ENCODE assay signal across 10 mouse cellular contexts in genomic region chr2:155515941-155516340, GRCm38 (mm10). TPM values are rescaled to one million over a fixed set of nuclear protein-coding genes. Genes with fewer than 3 reads are reported as not detected.
DNase-seq lines count a peak whose midpoint lies in the region; ATAC-seq and TF ChIP-seq lines count a peak whose summit lies in the region.
"Had no signal": no experiment of that assay in that cellular context is flagged by ENCODE, and none has a peak within 500 bp of the region (broad histone marks: within the 10 kb centered on the region; RNA-seq: fewer than 3 reads in every experiment).

No protein-coding gene starts in this region.

- no peak overlapping the region for H3K4me3 ChIP-seq in intestine, postnatal 0 days (ENCODE audit: low read depth, low read length)
- no peak overlapping the region for H3K4me3 ChIP-seq in intestine, embryonic 15.5 days (replicated peaks)
- no peak overlapping the region for H3K4me3 ChIP-seq in MEL (ENCODE audit: control insufficient read depth in 1 of 2, insufficient read depth in 1 of 2, low read depth in 2 of 2, low read length in 2 of 2)
- no peak overlapping the region for H3K4me3 ChIP-seq in left cerebral cortex, adult 2 months
- H3K4me3 ChIP-seq in neural tube, embryonic 11.5 days (ENCODE audit: low read depth, low read length) = no peak overlapping the region
- H3K4me3 ChIP-seq: limb, embryonic 13.5 days; stomach, embryonic 15.5 days had no signal

- 4% methylated on average over 1 of the region's 1 CpGs for WGBS in intestine, postnatal 0 days
- 3% methylated on average over 1 of the region's 1 CpGs for WGBS in intestine, embryonic 15.5 days
- 8% methylated on average over 1 of the region's 1 CpGs for WGBS in neural tube, embryonic 11.5 days

- no peaks in the 10 kb centered on the region for H3K9me3 ChIP-seq in intestine, postnatal 0 days (ENCODE audit: control insufficient read depth)
- H3K9me3 ChIP-seq in intestine, embryonic 15.5 days = no peaks in the 10 kb centered on the region
- no peaks in the 10 kb centered on the region for H3K9me3 ChIP-seq in MEL (replicated peaks; ENCODE audit: insufficient read depth, low read length)
- H3K9me3 ChIP-seq in neural tube, embryonic 11.5 days (ENCODE audit: control insufficient read depth, low read length) = no peaks in the 10 kb centered on the region
- H3K9me3 ChIP-seq: limb, embryonic 13.5 days; stomach, embryonic 15.5 days had no signal

- no peak for ATAC-seq in intestine, postnatal 0 days
- ATAC-seq in intestine, embryonic 15.5 days = no peak
- no peak for ATAC-seq in neural tube, embryonic 11.5 days (ENCODE audit: insufficient read depth, low FRiP score, low TSS enrichment)

- no peaks in the 10 kb centered on the region for H3K36me3 ChIP-seq in intestine, postnatal 0 days (ENCODE audit: control insufficient read depth, insufficient read depth)
- no peaks in the 10 kb centered on the region for H3K36me3 ChIP-seq in intestine, embryonic 15.5 days
- H3K36me3 ChIP-seq in MEL (ENCODE audit: control insufficient read depth in 1 of 2, insufficient read depth in 2 of 2, low read length in 2 of 2) = peaks cover 0 to 2% of the 10 kb centered on the region in 2 experiments; a peak in 1 of 4 replicates
- no peaks in the 10 kb centered on the region for H3K36me3 ChIP-seq in neural tube, embryonic 11.5 days (ENCODE audit: control insufficient read depth, insufficient read depth, low read length)
- H3K36me3 ChIP-seq: limb, embryonic 13.5 days; stomach, embryonic 15.5 days had no signal

- H3K27me3 ChIP-seq in intestine, postnatal 0 days (replicated peaks; ENCODE audit: control insufficient read depth, insufficient read depth, low read length) = peaks cover 6% of the 10 kb centered on the region; the same call in 1 of the 2 replicates
- H3K27me3 ChIP-seq in intestine, embryonic 15.5 days (replicated peaks) = peaks cover 6% of the 10 kb centered on the region; the same call in 1 of the 2 replicates
- H3K27me3 ChIP-seq in MEL (ENCODE audit: control insufficient read depth in 1 of 2, insufficient read depth in 2 of 2, low read length in 2 of 2) = no peaks in the 10 kb centered on the region
- no peaks in the 10 kb centered on the region for H3K27me3 ChIP-seq in neural tube, embryonic 11.5 days (ENCODE audit: control insufficient read depth, insufficient read depth, low read length)

- no peak for TF ChIP-seq EP300 in MEL (IDR thresholded peaks at IDR 0.05; ENCODE audit: low read depth in 1 of 2, low read length in 2 of 2)

- H3K4me2 ChIP-seq in intestine, postnatal 0 days (replicated peaks; ENCODE audit: low read depth) = no peak overlapping the region
- H3K4me2 ChIP-seq in intestine, embryonic 15.5 days (replicated peaks) = no peak overlapping the region
- no peak overlapping the region for H3K4me2 ChIP-seq in neural tube, embryonic 11.5 days (ENCODE audit: low read depth)
- H3K4me2 ChIP-seq: stomach, embryonic 15.5 days had no signal

- no peak overlapping the region for H3K9ac ChIP-seq in intestine, postnatal 0 days (ENCODE audit: low read depth, low read length)
- H3K9ac ChIP-seq in intestine, embryonic 15.5 days = no peak overlapping the region
- H3K9ac ChIP-seq in MEL (ENCODE audit: control insufficient read depth, low read depth, low read length, poor library complexity, severe bottlenecking) = no peak overlapping the region
- H3K9ac ChIP-seq in neural tube, embryonic 11.5 days (ENCODE audit: low read length) = no peak overlapping the region
- H3K9ac ChIP-seq: limb, embryonic 13.5 days; stomach, embryonic 15.5 days had no signal

- TF ChIP-seq CTCF in intestine, postnatal 0 days (IDR thresholded peaks at IDR 0.05; ENCODE audit: low read depth) = peak; percentile 98
- peak; percentile 73 to 100 (median 97) for TF ChIP-seq CTCF in MEL (IDR thresholded peaks at IDR 0.05 in 2 of 3, conservative IDR thresholded peaks at IDR 0.05 in 1 of 3; ENCODE audit: control insufficient read depth in 1 of 3, insufficient read depth in 1 of 3, low read depth in 2 of 3, low read length in 3 of 3, poor library complexity in 1 of 3, severe bottlenecking in 1 of 3)
- peak; percentile 99 for TF ChIP-seq CTCF in left cerebral cortex, adult 2 months (IDR thresholded peaks at IDR 0.05)

- no peaks in the 10 kb centered on the region for H3K4me1 ChIP-seq in intestine, postnatal 0 days (replicated peaks; ENCODE audit: control insufficient read depth, insufficient read depth, low read length)
- peaks cover 8% of the 10 kb centered on the region for H3K4me1 ChIP-seq in intestine, embryonic 15.5 days (replicated peaks)
- peaks cover 2 to 3% of the 10 kb centered on the region in 2 experiments; a peak in 3 of 4 replicates for H3K4me1 ChIP-seq in MEL (ENCODE audit: control insufficient read depth in 1 of 2, insufficient read depth in 2 of 2, low read length in 2 of 2)
- H3K4me1 ChIP-seq in neural tube, embryonic 11.5 days (ENCODE audit: control insufficient read depth, insufficient read depth, low read length) = peaks cover 16% of the 10 kb centered on the region

- intact Hi-C loops in left cerebral cortex, adult 2 months (cut with DNase I) = loop anchor here (1.0 to 5.0 kb wide), 3 partner anchors 68 to 251 kb away; no protein-coding TSS in a partner anchor

- no peak overlapping the region for H3K27ac ChIP-seq in intestine, postnatal 0 days (ENCODE audit: low read depth, low read length)
- H3K27ac ChIP-seq in intestine, embryonic 15.5 days = no peak overlapping the region
- no peak overlapping the region for H3K27ac ChIP-seq in MEL (ENCODE audit: control insufficient read depth, low read depth, low read length)
- no peak overlapping the region for H3K27ac ChIP-seq in left cerebral cortex, adult 2 months
- H3K27ac ChIP-seq in neural tube, embryonic 11.5 days (ENCODE audit: low read depth, low read length) = no peak overlapping the region
- H3K27ac ChIP-seq: limb, embryonic 13.5 days; stomach, embryonic 15.5 days had no signal

- TF ChIP-seq RAD21 in MEL (IDR thresholded peaks at IDR 0.05; ENCODE audit: low read depth, low read length) = peak; percentile 100

- no peak for TF ChIP-seq POLR2A in MEL (IDR thresholded peaks at IDR 0.05; ENCODE audit: control insufficient read depth in 1 of 2, insufficient read depth in 1 of 2, low read depth in 1 of 2, low read length in 2 of 2, poor library complexity in 1 of 2)

- peaks cover 2% of the 10 kb centered on the region; the same call in 1 of the 2 replicates for H3K79me2 ChIP-seq in MEL (ENCODE audit: control insufficient read depth, insufficient read depth, low read length, poor library complexity)

- DNase-seq in MEL (ENCODE audit: low read depth, low spot score) = peak; percentile 66
- DNase-seq in cerebellum, adult 9-10 months = peak; percentile 93
- peak; percentile 31 to 71 for DNase-seq in heart, adult 9 months (ENCODE audit: low spot score in 2 of 2)
- DNase-seq in left cerebral cortex, adult 2 months (ENCODE audit: extremely low spot score in 1 of 2, low spot score in 2 of 2) = peak; percentile 69 to 77
- peak; percentile 70 for DNase-seq in neural tube, embryonic 11.5 days (ENCODE audit: low spot score)
- peak; percentile 44 to 51 for DNase-seq in thymus, postnatal 36 days

TF ChIP-seq in MEL, 35 proteins besides CTCF, POLR2A, EP300 and RAD21:
- TF ChIP-seq SMC3 (IDR thresholded peaks at IDR 0.05; ENCODE audit: low read depth, low read length) (peak; percentile 100), KAT2A (conservative IDR thresholded peaks at IDR 0.05; ENCODE audit: low read depth, low read length) (no peak), USF2 (IDR thresholded peaks at IDR 0.05; ENCODE audit: borderline replicate concordance in 1 of 2, insufficient read depth in 1 of 2, low read depth in 1 of 2, low read length in 2 of 2) (no peak), MEF2A (IDR thresholded peaks at IDR 0.05; ENCODE audit: extremely low read depth, insufficient replicate concordance, low read depth, low read length, poor library complexity, severe bottlenecking) (no peak), ZC3H11A (IDR thresholded peaks at IDR 0.05; ENCODE audit: low read depth, low read length) (peak; percentile 100), HCFC1 (IDR thresholded peaks at IDR 0.05; ENCODE audit: low read depth, low read length) (no peak), SIN3A (IDR thresholded peaks at IDR 0.05; ENCODE audit: low read length) (peak; percentile 60; the same call in 1 of the 2 replicates), MXI1 (IDR thresholded peaks at IDR 0.05; ENCODE audit: low read depth, low read length) (0 out of 2 replicates have a peak, but pooled peaks have one; percentile 25), BHLHE40 (IDR thresholded peaks at IDR 0.05; ENCODE audit: borderline replicate concordance, low read depth, low read length) (0 out of 2 replicates have a peak, but pooled peaks have one; percentile 13), CHD2 (IDR thresholded peaks at IDR 0.05; ENCODE audit: low read length) (no peak)

RNA-seq across cellular contexts. Expression of gene Acss2, which starts 1.8 kb away (rescaled TPM):
- 8.4 and 9.5 TPM in 2 replicates for polyA plus RNA-seq in intestine, postnatal 0 days (2015; fragmentation: Nextera tagmentation; extraction: Ambion mirVana)
- 20.2 and 20.7 TPM in 2 replicates for polyA plus RNA-seq in intestine, embryonic 15.5 days (2015; fragmentation: Nextera tagmentation; extraction: Ambion mirVana)
- 2.9 and 5.4 TPM in 2 replicates for total RNA-seq in MEL (2012; rRNA removed)
- polyA plus RNA-seq in MEL (2012; ENCODE audit: insufficient read depth in 1 of 2, insufficient read length in 2 of 2, low read depth in 1 of 2, low replicate concordance in 2 of 2, missing spikeins in 1 of 2) = 10 to 100 TPM in 1 of 2 experiments, not detected in 1; 11.0 TPM
- 10 to 100 TPM; 56.2 to 61.6 TPM for total RNA-seq in left cerebral cortex, adult 2 months (2021)
- polyA plus RNA-seq in neural tube, embryonic 11.5 days (2014; fragmentation: Nextera tagmentation; extraction: Ambion mirVana) = 22.0 and 28.8 TPM in 2 replicates

RNA-seq across cellular contexts. Expression of gene Ggt7, which starts 2.1 kb away (rescaled TPM):
- polyA plus RNA-seq in intestine, postnatal 0 days (2015; fragmentation: Nextera tagmentation; extraction: Ambion mirVana) = 2.6 and 2.7 TPM in 2 replicates
- 4.6 TPM in 2 replicates for polyA plus RNA-seq in intestine, embryonic 15.5 days (2015; fragmentation: Nextera tagmentation; extraction: Ambion mirVana)
- 1.3 and 1.8 TPM in 2 replicates for total RNA-seq in MEL (2012; rRNA removed)
- polyA plus RNA-seq in MEL (2012; ENCODE audit: insufficient read depth in 1 of 2, insufficient read length in 2 of 2, low read depth in 1 of 2, low replicate concordance in 2 of 2, missing spikeins in 1 of 2) = 1 to 10 TPM in 1 of 2 experiments, not detected in 1; 2.1 TPM
- 100 to 1,000 TPM; 124 to 126 TPM for total RNA-seq in left cerebral cortex, adult 2 months (2021)
- polyA plus RNA-seq in neural tube, embryonic 11.5 days (2014; fragmentation: Nextera tagmentation; extraction: Ambion mirVana) = 14.4 and 17.1 TPM in 2 replicates

RNA-seq across cellular contexts. Expression of gene Ncoa6, which starts 42.2 kb away (rescaled TPM):
- 14.9 and 16.0 TPM in 2 replicates for polyA plus RNA-seq in intestine, postnatal 0 days (2015; fragmentation: Nextera tagmentation; extraction: Ambion mirVana)
- polyA plus RNA-seq in intestine, embryonic 15.5 days (2015; fragmentation: Nextera tagmentation; extraction: Ambion mirVana) = 15.5 and 18.2 TPM in 2 replicates
- 4.0 and 5.2 TPM in 2 replicates for total RNA-seq in MEL (2012; rRNA removed)
- 10 to 100 TPM in 1 of 2 experiments, not detected in 1; 29.7 TPM for polyA plus RNA-seq in MEL (2012; ENCODE audit: insufficient read depth in 1 of 2, insufficient read length in 2 of 2, low read depth in 1 of 2, low replicate concordance in 2 of 2, missing spikeins in 1 of 2)
- total RNA-seq in left cerebral cortex, adult 2 months (2021) = 10 to 100 TPM; 63.2 to 68.7 TPM
- 33.7 and 34.7 TPM in 2 replicates for polyA plus RNA-seq in neural tube, embryonic 11.5 days (2014; fragmentation: Nextera tagmentation; extraction: Ambion mirVana)
